ENCODE assay signal across 8 mouse cellular contexts in genomic region chr7:73617910-73618757, GRCm38 (mm10).
DNase-seq lines count a peak whose midpoint lies in the region; ATAC-seq lines count a peak whose summit lies in the region.

No protein-coding gene starts in this region.

- H3K9me3 ChIP-seq in hindbrain, embryonic 15.5 days = no peaks in the 10 kb centered on the region

- peak; percentile 95 for DNase-seq in WW6 (ENCODE audit: low read depth, low spot score)
- DNase-seq in cerebellum, postnatal 36 days = peak; percentile 99
- DNase-seq in frontal cortex, postnatal 36 days (ENCODE audit: low spot score in 2 of 2) = peak; percentile 99
- peak; percentile 94 for DNase-seq in left cerebral cortex, adult 11 months (ENCODE audit: low spot score)
- peak; percentile 98 for DNase-seq in lung, postnatal 36 days
- peak; percentile 99 for DNase-seq in retina, embryonic 14.5 days (ENCODE audit: low spot score)
- peak; percentile 99 for DNase-seq in thymus, postnatal 36 days

- H3K4me1 ChIP-seq in hindbrain, embryonic 15.5 days (replicated peaks) = peaks cover 33% of the 10 kb centered on the region

- H3K36me3 ChIP-seq in hindbrain, embryonic 15.5 days = no peaks in the 10 kb centered on the region

- WGBS in hindbrain, embryonic 15.5 days = under 1% methylated on average over 78 of the region's 86 CpGs

- H3K4me3 ChIP-seq in hindbrain, embryonic 15.5 days = peak overlapping the region; percentile 68

- peak overlapping the region; percentile 81 for H3K4me2 ChIP-seq in hindbrain, embryonic 15.5 days

- peak overlapping the region; percentile 92 for H3K9ac ChIP-seq in hindbrain, embryonic 15.5 days

- no peaks in the 10 kb centered on the region for H3K27me3 ChIP-seq in hindbrain, embryonic 15.5 days

- peak; percentile 96 for ATAC-seq in hindbrain, embryonic 15.5 days (ENCODE audit: low FRiP score, low read depth)

- peak overlapping the region; percentile 100 for H3K27ac ChIP-seq in hindbrain, embryonic 15.5 days (replicated peaks)

Comparison
In these comparisons a context has a peak if more than half of its experiments do, and no peak if none do; other contexts are left out.
1. Peak in every context shown above with its lines: DNase-seq, ATAC-seq, H3K4me3 ChIP-seq and H3K27ac ChIP-seq.